ENCODE assay signal across 20 mouse cellular contexts in genomic region chr1:75318736-75319135, GRCm38 (mm10). TPM values are rescaled to one million over a fixed set of nuclear protein-coding genes. Genes with fewer than 3 reads are reported as not detected.
DNase-seq lines count a peak whose midpoint lies in the region; ATAC-seq lines count a peak whose summit lies in the region.
"Had no signal": no experiment of that assay in that cellular context is flagged by ENCODE, and none has a peak within 500 bp of the region (broad histone marks: within the 10 kb centered on the region; RNA-seq: fewer than 3 reads in every experiment).

No protein-coding gene starts in this region.

- no peaks in the 10 kb centered on the region for H3K27me3 ChIP-seq in forebrain, embryonic 15.5 days
- no peaks in the 10 kb centered on the region for H3K27me3 ChIP-seq in forebrain, embryonic 16.5 days (replicated peaks; ENCODE audit: control insufficient read depth, insufficient read depth, low read length)
- no peaks in the 10 kb centered on the region for H3K27me3 ChIP-seq in liver, embryonic 12.5 days (replicated peaks)
- H3K27me3 ChIP-seq: embryonic facial prominence, embryonic 15.5 days; forebrain, embryonic 12.5 days; Patski had no signal

- no peaks in the 10 kb centered on the region for H3K9me3 ChIP-seq in forebrain, embryonic 15.5 days
- H3K9me3 ChIP-seq in forebrain, embryonic 16.5 days (ENCODE audit: control insufficient read depth, low read length), result no peaks in the 10 kb centered on the region
- no peaks in the 10 kb centered on the region for H3K9me3 ChIP-seq in liver, embryonic 12.5 days (replicated peaks)
- H3K9me3 ChIP-seq: embryonic facial prominence, embryonic 15.5 days; forebrain, embryonic 12.5 days had no signal

- no peak overlapping the region for H3K4me2 ChIP-seq in forebrain, embryonic 15.5 days (replicated peaks)
- no peak overlapping the region for H3K4me2 ChIP-seq in forebrain, embryonic 16.5 days (ENCODE audit: low read length)
- H3K4me2 ChIP-seq in liver, embryonic 12.5 days, result peak overlapping the region; percentile 92

- H3K36me3 ChIP-seq in forebrain, embryonic 15.5 days, result peaks cover 7% of the 10 kb centered on the region; the same call in 1 of the 2 replicates
- H3K36me3 ChIP-seq in forebrain, embryonic 16.5 days (ENCODE audit: control insufficient read depth, insufficient read depth), result 0 out of 2 replicates have a peak, but pooled peaks cover 3% of the 10 kb centered on the region
- H3K36me3 ChIP-seq in liver, embryonic 12.5 days, result peaks cover 18% of the 10 kb centered on the region

- peak; percentile 45 for DNase-seq in cerebellum, adult 11-12 months
- no peak for DNase-seq in cerebellum, postnatal 25 days
- DNase-seq in liver, result no peak
- DNase-seq in right cerebral cortex, postnatal 14 days, result no peak
- DNase-seq: adrenal gland, postnatal 14 days; B cell, adult 2 months; gastrocnemius, adult 2 months; gastrocnemius, postnatal 25 days; heart, postnatal 10 days; heart, postnatal 4 days had no signal

- no peak overlapping the region for H3K4me3 ChIP-seq in forebrain, embryonic 15.5 days
- H3K4me3 ChIP-seq in forebrain, embryonic 16.5 days (replicated peaks; ENCODE audit: low read length), result no peak overlapping the region
- H3K4me3 ChIP-seq in liver, embryonic 12.5 days, result no peak overlapping the region

- peaks cover 14% of the 10 kb centered on the region for H3K4me1 ChIP-seq in forebrain, embryonic 15.5 days
- H3K4me1 ChIP-seq in forebrain, embryonic 16.5 days (replicated peaks; ENCODE audit: control insufficient read depth, insufficient read depth, low read length), result peaks cover 13% of the 10 kb centered on the region
- H3K4me1 ChIP-seq in liver, embryonic 12.5 days, result peaks cover 34% of the 10 kb centered on the region

- H3K9ac ChIP-seq in forebrain, embryonic 15.5 days (replicated peaks), result no peak overlapping the region
- no peak overlapping the region for H3K9ac ChIP-seq in forebrain, embryonic 16.5 days (replicated peaks; ENCODE audit: low read depth, low read length)
- H3K9ac ChIP-seq in liver, embryonic 12.5 days, result no peak overlapping the region
- H3K9ac ChIP-seq: forebrain, embryonic 12.5 days had no signal

- WGBS in forebrain, embryonic 15.5 days, result 89% methylated on average over 4 of the region's 4 CpGs
- WGBS in forebrain, embryonic 16.5 days, result 88% methylated on average over 4 of the region's 4 CpGs
- WGBS in liver, embryonic 12.5 days (ENCODE audit: insufficient replicate concordance), result 76% methylated on average over 4 of the region's 4 CpGs

- no peak for ATAC-seq in forebrain, embryonic 15.5 days (replicated peaks)
- ATAC-seq in forebrain, embryonic 16.5 days, result no peak
- ATAC-seq in liver, embryonic 12.5 days, result no peak
- ATAC-seq: activated CD4-positive, CD25-positive, alpha-beta regulatory T cell, adult 4 months; CD4-positive, CD25-positive, alpha-beta regulatory T cell, adult 4 months; intestine, embryonic 16.5 days; Patski had no signal

- peak overlapping the region; percentile 88; the same call in 1 of the 2 replicates for H3K27ac ChIP-seq in forebrain, embryonic 15.5 days (replicated peaks)
- no peak overlapping the region for H3K27ac ChIP-seq in forebrain, embryonic 16.5 days (ENCODE audit: low read length)
- H3K27ac ChIP-seq in liver, embryonic 12.5 days, result no peak overlapping the region

RNA-seq across cellular contexts. Expression of gene Dnpep, which starts 0.9 kb away (rescaled TPM):
- polyA plus RNA-seq in forebrain, embryonic 15.5 days (2015; fragmentation: Nextera tagmentation; extraction: Ambion mirVana), result 162 and 163 TPM in 2 replicates
- polyA plus RNA-seq in forebrain, embryonic 16.5 days (2015; fragmentation: Nextera tagmentation; extraction: Ambion mirVana), result 146 and 150 TPM in 2 replicates
- 66.3 and 67.4 TPM in 2 replicates for polyA plus RNA-seq in liver, embryonic 12.5 days (2016; fragmentation: Nextera tagmentation; extraction: Ambion mirVana)

RNA-seq across cellular contexts. Expression of gene Resp18, which starts 40.5 kb away (rescaled TPM):
- 38.6 and 51.0 TPM in 2 replicates for polyA plus RNA-seq in forebrain, embryonic 15.5 days (2015; fragmentation: Nextera tagmentation; extraction: Ambion mirVana)
- 29.3 and 76.1 TPM in 2 replicates for polyA plus RNA-seq in forebrain, embryonic 16.5 days (2015; fragmentation: Nextera tagmentation; extraction: Ambion mirVana)
- 0.32 TPM in 1 of 2 replicates, not detected in the other for polyA plus RNA-seq in liver, embryonic 12.5 days (2016; fragmentation: Nextera tagmentation; extraction: Ambion mirVana)
- polyA plus RNA-seq: activated CD4-positive, CD25-positive, alpha-beta regulatory T cell, adult 4 months; CD4-positive, CD25-positive, alpha-beta regulatory T cell, adult 4 months; erythroblast, embryonic 14.5 days; Patski had no signal

RNA-seq across cellular contexts. Expression of gene Des, which starts 41.4 kb away (rescaled TPM):
- 1.0 and 1.2 TPM in 2 replicates for polyA plus RNA-seq in forebrain, embryonic 15.5 days (2015; fragmentation: Nextera tagmentation; extraction: Ambion mirVana)
- 1.2 and 1.5 TPM in 2 replicates for polyA plus RNA-seq in forebrain, embryonic 16.5 days (2015; fragmentation: Nextera tagmentation; extraction: Ambion mirVana)
- 6.9 and 7.4 TPM in 2 replicates for polyA plus RNA-seq in liver, embryonic 12.5 days (2016; fragmentation: Nextera tagmentation; extraction: Ambion mirVana)
- polyA plus RNA-seq: activated CD4-positive, CD25-positive, alpha-beta regulatory T cell, adult 4 months; CD4-positive, CD25-positive, alpha-beta regulatory T cell, adult 4 months had no signal

RNA-seq across cellular contexts. Expression of gene Ptprn, which starts 54.4 kb away (rescaled TPM):
- 6.9 and 8.7 TPM in 2 replicates for polyA plus RNA-seq in forebrain, embryonic 15.5 days (2015; fragmentation: Nextera tagmentation; extraction: Ambion mirVana)
- polyA plus RNA-seq in forebrain, embryonic 16.5 days (2015; fragmentation: Nextera tagmentation; extraction: Ambion mirVana), result 6.1 and 10.7 TPM in 2 replicates
- polyA plus RNA-seq in liver, embryonic 12.5 days (2016; fragmentation: Nextera tagmentation; extraction: Ambion mirVana), result 0.79 and 0.82 TPM in 2 replicates
- polyA plus RNA-seq: erythroblast, embryonic 14.5 days had no signal

RNA-seq across cellular contexts. Expression of gene Speg, which starts 56.4 kb away (rescaled TPM):
- 9.9 and 11.4 TPM in 2 replicates for polyA plus RNA-seq in forebrain, embryonic 15.5 days (2015; fragmentation: Nextera tagmentation; extraction: Ambion mirVana)
- polyA plus RNA-seq in forebrain, embryonic 16.5 days (2015; fragmentation: Nextera tagmentation; extraction: Ambion mirVana), result 10.7 and 12.9 TPM in 2 replicates
- polyA plus RNA-seq in liver, embryonic 12.5 days (2016; fragmentation: Nextera tagmentation; extraction: Ambion mirVana), result 11.4 and 14.3 TPM in 2 replicates
- polyA plus RNA-seq: activated CD4-positive, CD25-positive, alpha-beta regulatory T cell, adult 4 months had no signal

Comparison
In these comparisons a context has a peak if more than half of its experiments do, and no peak if none do; other contexts are left out.
1. RNA of gene Resp18, which starts 40.5 kb away (polyA plus RNA-seq): 29.3 to 76.1 TPM in forebrain, embryonic 16.5 days and 38.6 to 51.0 TPM in forebrain, embryonic 15.5 days; 0.32 TPM in liver, embryonic 12.5 days; every median in the first group is over 10 times any median in the second.